Mouse (Mus musculus) heart, adult 2 months (tissue): ENCODE measurements at regions not wholly inside any gene's neighbourhood (a gene's known extent, or its start where the extent isn't known, plus 50 kb on each side); places are given as distances from the start of the nearest gene placed in this dataset.

ENCODE experiments used
- DNase-seq, 2 experiments: peaks; one replicate each; pipeline ENCODE4 v3.0.0; 2021
- H3K27ac ChIP-seq: fragments of 200-600 bp; 2 replicates; pipeline ENCODE4 v1.8.1; 2022
- H3K27me3 ChIP-seq: fragments of 200-500 bp; 2 replicates; pipeline ENCODE4 v1.6.1; 2012; ENCODE audit warnings: mild to moderate bottlenecking, low read length, inconsistent platforms, mixed read lengths; ENCODE audit not compliant: control insufficient read depth, insufficient read depth
- H3K36me3 ChIP-seq: fragments of 200-500 bp; 2 replicates; pipeline ENCODE4 v1.6.1; 2012; ENCODE audit warnings: low read length, inconsistent platforms; ENCODE audit not compliant: control insufficient read depth, insufficient read depth
- H3K4me1 ChIP-seq: fragments of 200-500 bp; 2 replicates; pipeline ENCODE4 v1.6.1; 2011; ENCODE audit warnings: low read length; ENCODE audit not compliant: control insufficient read depth, insufficient read depth
- H3K4me3 ChIP-seq: fragments of 200-600 bp; 2 replicates; pipeline ENCODE4 v1.8.1; 2022
- H3K79me2 ChIP-seq: fragments of 200-500 bp; replicated peaks from 2 replicates; pipeline ENCODE4 v1.6.1; 2012; ENCODE audit warnings: mild to moderate bottlenecking, inconsistent platforms, low read length, moderate library complexity, mixed read lengths; ENCODE audit not compliant: control insufficient read depth, insufficient read depth
- H3K9ac ChIP-seq: fragments of 200-500 bp; 2 replicates; pipeline ENCODE4 v1.6.1; 2012; ENCODE audit warnings: low read depth, mild to moderate bottlenecking, control low read depth, inconsistent platforms, low read length, mixed read lengths
- CTCF ChIP-seq: fragments of 200-600 bp; IDR thresholded peaks from 2 replicates; pipeline ENCODE4 v1.8.1; 2022; ENCODE audit warnings: antibody characterized with exemption, mild to moderate bottlenecking, moderate library complexity
- EP300 ChIP-seq: fragments of 200-500 bp; IDR thresholded peaks from 2 replicates; pipeline ENCODE4 v1.6.1; 2011; ENCODE audit warnings: low read depth, low read length, control low read depth; ENCODE audit not compliant: insufficient read depth
- POLR2A ChIP-seq: fragments of 200-500 bp; IDR thresholded peaks from 2 replicates; pipeline ENCODE4 v1.6.1; 2011; ENCODE audit warnings: mild to moderate bottlenecking, low read depth, low read length, control low read depth; ENCODE audit not compliant: insufficient read depth
- WGBS: fragments of 180-500 bp; shearing (Covaris S2); methylation state at CpG from one replicate; pipeline ENCODE4 v1.1.7; 2018; 5-methylcytosine and 5-hydroxymethylcytosine counted together
- intact Hi-C: fragments of 180-260 bp; cut with DNase I; formaldehyde crosslinking; loops from one replicate; pipeline ENCODE4 v1.15.1; 2025

- Histone ChIP-seq H3K4me1 (no peaks in the 10 kb centered on the region), H3K79me2 (no peaks in the 10 kb centered on the region), H3K27ac (no peak overlapping the region), H3K9ac (no peak overlapping the region), H3K27me3 (no peaks in the 10 kb centered on the region), H3K4me3 (no peak overlapping the region), H3K36me3 (no peaks in the 10 kb centered on the region)
- whole genome bisulfite sequencing, result 67% methylated on average over 5 of the region's 5 CpGs
- TF ChIP-seq CTCF, result no peak
- no peak for TF ChIP-seq POLR2A
- no peak for TF ChIP-seq EP300
- DNase-seq, result no peak
- intact Hi-C loops, result no loop called here
These were observed 205.5 kb upstream of the Hes1 start for GRCm38 (mm10) chr16:29858645-29859044.

- Histone ChIP-seq H3K4me1 (no peaks in the 10 kb centered on the region), H3K79me2 (no peaks in the 10 kb centered on the region), H3K27ac (no peak overlapping the region), H3K9ac (no peak overlapping the region), H3K36me3 (no peaks in the 10 kb centered on the region), H3K27me3 (no peaks in the 10 kb centered on the region), H3K4me3 (no peak overlapping the region)
- no peak for DNase-seq
- WGBS, result 84% methylated on average over 6 of the region's 6 CpGs
- TF ChIP-seq CTCF (no peak), POLR2A (no peak), EP300 (no peak)
- intact Hi-C loops, result no loop called here
These were observed 203.9 kb upstream of the Hes1 start for GRCm38 (mm10) chr16:29860306-29860705.

- H3K4me1 ChIP-seq, result no peaks in the 10 kb centered on the region
- DNase-seq, result no peak
- no peaks in the 10 kb centered on the region for H3K79me2 ChIP-seq
- no peaks in the 10 kb centered on the region for H3K36me3 ChIP-seq
- no peaks in the 10 kb centered on the region for H3K27me3 ChIP-seq
- WGBS, result 34% methylated on average over 4 of the region's 4 CpGs
- no peak for TF ChIP-seq POLR2A
- intact Hi-C loops, result no loop called here
- no peak overlapping the region for H3K27ac ChIP-seq
- no peak overlapping the region for H3K9ac ChIP-seq
- no peak overlapping the region for H3K4me3 ChIP-seq
These were observed 203.1 kb upstream of the Hes1 start for GRCm38 (mm10) chr16:29861056-29861455.

- H3K36me3 ChIP-seq, result no peaks in the 10 kb centered on the region
- intact Hi-C loops, result no loop called here
These were observed 199.0 kb upstream of the Hes1 start for GRCm38 (mm10) chr16:29865075-29865740.

GRCm38 (mm10) chr16:29871395-29871794 lies 192.8 kb upstream of the Hes1 start:
- Histone ChIP-seq H3K27ac (no peak overlapping the region), H3K79me2 (no peaks in the 10 kb centered on the region), H3K27me3 (no peaks in the 10 kb centered on the region), H3K9ac (no peak overlapping the region), H3K4me3 (no peak overlapping the region), H3K36me3 (no peaks in the 10 kb centered on the region), H3K4me1 (no peaks in the 10 kb centered on the region)
- WGBS, result 80% methylated on average over 5 of the region's 5 CpGs
- intact Hi-C loops, result loop anchor here (10.0 kb wide), 1 partner anchor 617 kb away; no protein-coding TSS in a partner anchor
- TF ChIP-seq POLR2A, result no peak
- TF ChIP-seq CTCF, result no peak
- DNase-seq, result no peak

More at GRCm38 (mm10) chr16:29865075-29865740, 199.0 kb upstream of the Hes1 start:
- 46% methylated on average over 17 of the region's 17 CpGs for WGBS
- DNase-seq, result no peak
- no peak overlapping the region for H3K27ac ChIP-seq
- no peaks in the 10 kb centered on the region for H3K79me2 ChIP-seq
- no peak overlapping the region for H3K9ac ChIP-seq
- TF ChIP-seq EP300 (no peak), POLR2A (no peak)
- no peaks in the 10 kb centered on the region for H3K4me1 ChIP-seq
- no peaks in the 10 kb centered on the region for H3K27me3 ChIP-seq
- H3K4me3 ChIP-seq, result no peak overlapping the region

- Histone ChIP-seq H3K27me3 (no peaks in the 10 kb centered on the region), H3K36me3 (no peaks in the 10 kb centered on the region), H3K9ac (no peak overlapping the region), H3K79me2 (no peaks in the 10 kb centered on the region), H3K4me3 (no peak overlapping the region), H3K4me1 (0 out of 2 replicates have a peak, but pooled peaks cover 1% of the 10 kb centered on the region), H3K27ac (no peak overlapping the region)
- no peak for DNase-seq
- TF ChIP-seq CTCF, result no peak
- TF ChIP-seq POLR2A, result no peak
- TF ChIP-seq EP300, result no peak
- 63% methylated on average over 8 of the region's 8 CpGs for WGBS
- intact Hi-C loops, result loop anchor here (10.0 kb wide), 1 partner anchor 621 kb away; no protein-coding TSS in a partner anchor
These were observed 188.0 kb upstream of the Hes1 start for GRCm38 (mm10) chr16:29876196-29876595.
